Mouse (Mus musculus): ENCODE results near the gene Rogdi.

GRCm38 (mm10) chr16:5010371-5010935, 2.9 kb downstream of the Rogdi start:
- TF ChIP-seq CTCF (IDR thresholded peaks at IDR 0.05; ENCODE audit: extremely low read depth, insufficient read length, insufficient replicate concordance, low read depth, low read length) (no peak), POLR2A (IDR thresholded peaks at IDR 0.05; ENCODE audit: low read depth, low read length) (no peak)

Measured in small intestine, adult 2 months (tissue).